Mouse (Mus musculus) spleen, postnatal 4 days (tissue): ENCODE results near the gene Nkx1-2.

ENCODE experiments used
- DNase-seq, 2 experiments: peaks; one replicate each; pipeline ENCODE4 v3.0.0; 2022; ENCODE audit warnings: low spot score in 2 of 2

Nkx1-2 gene

DNA sequence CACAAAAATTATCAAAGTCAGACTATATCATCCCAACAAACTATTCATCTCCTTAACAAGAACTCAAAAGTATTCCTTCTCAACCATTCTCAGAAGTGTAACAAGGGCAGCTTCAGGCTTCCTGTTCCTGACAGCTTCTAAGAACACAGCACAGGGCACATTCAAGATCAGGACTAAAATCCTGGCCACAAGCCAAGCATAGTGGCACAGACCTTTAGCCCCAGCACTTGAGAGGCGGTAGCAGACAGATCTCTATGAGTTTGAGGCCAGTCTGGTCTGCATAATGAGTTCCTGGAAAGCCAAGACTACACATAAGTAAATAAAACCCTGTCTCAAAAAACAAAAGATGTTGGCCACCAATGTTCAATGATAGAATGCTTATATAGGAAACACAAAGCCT, 33.6 kb downstream of the Nkx1-2 start:
- no peak for DNase-seq

DNA sequence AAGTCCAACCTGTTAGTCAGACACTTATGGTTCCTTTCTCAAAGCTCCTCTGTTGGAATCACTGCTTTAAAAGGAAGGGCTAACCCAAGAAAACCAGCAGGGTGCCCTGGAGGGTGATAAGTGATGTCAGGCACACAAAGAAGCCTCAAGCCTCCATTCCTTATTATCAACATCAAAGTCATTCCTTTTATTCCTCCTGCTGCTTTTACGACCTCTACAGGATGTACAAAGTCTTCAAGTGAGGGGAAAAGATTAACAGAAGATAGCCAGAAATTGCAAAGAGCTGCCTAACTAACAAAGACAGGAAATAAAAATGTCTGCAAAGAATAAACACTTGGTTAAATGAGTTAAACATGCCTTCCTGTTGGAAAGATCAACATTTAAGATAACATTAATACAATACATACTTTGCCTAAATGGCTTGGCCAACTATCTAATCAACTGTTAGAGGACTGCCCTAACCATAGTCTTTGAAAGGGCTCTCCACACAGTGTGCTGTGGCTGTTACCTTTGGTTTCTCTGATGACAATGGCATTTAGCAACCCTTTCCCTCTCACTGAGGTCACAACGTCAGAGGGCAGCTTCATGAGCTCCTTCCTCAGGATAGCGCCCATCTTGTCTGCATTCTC, 40.2 kb downstream of the Nkx1-2 start:
- no peak for DNase-seq

DNA sequence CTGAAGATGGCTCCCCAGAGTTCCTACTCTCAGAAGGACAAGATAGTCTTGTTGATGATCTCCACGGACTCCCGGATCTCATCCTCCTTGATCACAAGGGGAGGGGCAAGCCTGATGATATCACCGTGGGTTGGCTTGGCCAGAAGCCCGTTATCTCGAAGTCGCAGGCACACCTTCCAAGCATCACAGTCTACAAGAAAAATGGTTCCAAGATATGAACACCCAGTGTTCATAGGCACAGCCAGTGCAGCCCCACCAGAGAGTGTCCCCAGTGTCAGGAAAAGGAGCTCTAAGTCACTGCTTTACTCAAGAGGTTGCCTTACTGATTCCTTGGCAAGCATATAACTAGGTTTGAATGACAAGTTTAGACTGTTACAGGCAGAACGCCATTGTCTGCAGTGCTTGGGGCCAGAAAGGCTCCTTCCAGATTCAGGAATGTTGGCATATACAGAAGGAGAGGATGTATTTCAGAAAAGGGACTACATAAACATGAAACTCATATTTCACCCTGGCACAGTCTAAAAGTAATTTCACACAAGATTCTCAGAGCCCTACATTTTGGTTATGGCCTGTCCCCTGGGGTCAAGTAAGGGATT, 41.2 kb downstream of the Nkx1-2 start:
- no peak for DNase-seq

DNA sequence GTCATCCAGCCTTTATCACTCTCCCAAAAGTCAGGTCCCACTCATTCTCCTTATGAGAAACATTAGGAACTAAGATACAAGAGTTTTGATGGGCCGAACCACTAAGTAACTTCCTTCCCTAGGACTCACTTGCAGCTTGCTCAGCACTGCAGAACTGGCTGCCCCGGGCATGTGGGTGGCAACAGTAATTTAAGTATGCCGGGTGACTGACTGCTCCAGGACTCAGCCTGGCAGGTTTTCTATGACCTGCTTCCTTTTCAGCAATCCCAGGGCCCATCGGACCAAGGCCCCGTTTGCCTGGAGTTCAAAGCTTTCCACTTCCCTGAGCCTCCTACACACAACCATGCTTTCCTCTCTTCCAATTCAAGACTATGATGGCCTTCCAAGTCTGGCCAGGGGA, 42.9 kb downstream of the Nkx1-2 start:
- DNase-seq: no peak

DNA sequence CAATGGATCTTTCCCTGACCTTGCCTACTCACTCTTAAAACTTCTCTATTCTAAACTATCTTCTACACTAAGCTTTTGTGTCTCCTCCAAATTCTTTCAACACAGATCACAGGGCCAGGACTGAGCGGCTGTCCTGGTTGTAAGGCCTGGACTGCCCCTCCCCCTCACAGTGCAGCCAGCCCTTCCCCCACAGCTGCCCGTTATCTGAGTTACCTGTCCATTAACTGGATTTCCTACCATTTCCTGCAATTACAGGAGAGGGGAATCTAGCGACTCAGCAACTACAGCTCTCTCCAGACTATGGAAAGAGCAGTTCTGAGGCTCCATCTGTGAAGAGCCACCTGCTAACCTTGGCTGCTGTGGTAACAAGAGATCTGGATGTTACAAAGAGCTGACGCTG, 43.5 kb downstream of the Nkx1-2 start:
- DNase-seq: no peak

DNA sequence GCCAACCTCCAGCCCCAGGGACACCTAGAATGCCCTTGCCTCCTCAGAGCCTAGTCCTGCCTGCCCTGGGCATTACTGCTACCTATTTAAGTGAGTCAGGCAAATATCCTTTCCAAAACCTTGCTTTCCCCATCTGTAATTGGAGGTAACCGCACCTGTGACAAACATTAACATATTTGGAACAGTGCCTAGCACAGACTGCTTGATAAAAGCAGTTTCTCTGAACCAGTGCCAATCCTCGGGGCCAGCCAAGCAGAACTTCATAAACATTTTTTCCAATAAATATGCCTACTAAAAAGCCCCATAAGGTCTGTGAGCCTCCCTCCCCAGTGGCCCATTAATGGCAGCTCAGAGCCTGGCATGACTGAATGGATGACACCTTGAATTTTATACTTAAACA, 45.3 kb downstream of the Nkx1-2 start:
- no peak for DNase-seq

DNA sequence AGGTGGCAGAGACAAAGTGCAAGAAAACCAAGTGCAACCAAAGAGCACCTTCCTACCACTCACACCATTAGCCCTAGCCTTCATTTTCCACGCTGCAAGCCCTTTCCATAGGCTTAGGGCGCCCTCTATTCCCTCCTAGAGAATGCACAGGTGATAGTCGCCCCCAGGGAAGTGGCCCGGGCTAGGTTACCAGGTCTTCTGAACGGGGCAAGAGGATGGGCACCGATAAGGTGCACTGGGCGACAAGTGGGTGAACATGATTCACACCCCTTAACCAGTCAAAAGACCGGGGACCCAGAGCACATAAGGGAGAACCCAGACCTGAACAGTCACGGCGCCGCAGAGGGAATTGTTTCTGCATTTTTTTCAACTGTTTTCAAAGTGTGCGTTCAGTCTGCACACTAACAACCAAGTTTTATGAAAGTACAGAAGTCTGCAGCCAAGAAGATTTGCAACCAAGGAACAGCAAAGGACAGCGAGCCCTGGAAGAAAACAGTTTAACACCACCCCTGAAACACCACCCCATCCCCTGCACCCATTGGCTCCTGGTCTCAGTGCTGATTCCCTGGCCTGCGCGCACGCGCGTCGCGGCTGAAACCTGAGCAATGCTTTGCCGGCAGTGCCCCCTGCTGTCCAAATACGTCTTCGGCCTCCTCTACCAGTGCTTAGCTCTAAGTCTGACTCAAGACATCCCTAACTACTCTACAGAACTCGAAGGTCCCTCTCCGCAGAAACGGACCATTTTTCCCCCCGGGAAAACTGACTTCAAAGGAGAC, 47.9 kb downstream of the Nkx1-2 start:
- DNase-seq: peak; percentile 91 to 96

DNA sequence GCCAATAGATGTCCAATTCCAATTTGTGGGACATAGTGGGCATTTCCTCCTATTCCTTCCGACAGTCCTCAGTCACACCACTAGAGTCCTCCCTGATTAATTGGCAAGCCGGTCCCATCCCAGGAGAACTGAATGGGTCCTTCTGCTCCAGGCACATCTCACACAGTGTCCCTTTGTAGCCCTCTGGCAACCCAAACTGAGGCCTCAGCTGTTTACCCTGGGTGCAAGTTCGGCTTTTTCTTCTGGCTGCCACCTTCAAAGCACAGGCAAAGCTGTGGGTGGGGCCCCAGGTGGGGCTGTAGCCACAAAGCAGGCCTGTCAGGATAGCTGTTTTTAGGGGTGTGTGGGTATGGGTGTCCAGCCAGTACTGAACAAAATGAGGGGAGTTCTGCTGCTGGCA, 52.3 kb downstream of the Nkx1-2 start:
- no peak for DNase-seq
